Comparison of ENCODE assay signal across 28 mouse cellular contexts in genomic region chr11:108385666-108386024, GRCm38 (mm10). TPM values are rescaled to one million over a fixed set of nuclear protein-coding genes. Genes with fewer than 3 reads are reported as not detected.
"Had no signal": no experiment of that assay in that cellular context is flagged by ENCODE, and none has a peak within 500 bp of the region (broad histone marks: within the 10 kb centered on the region; RNA-seq: fewer than 3 reads in every experiment).

No protein-coding gene starts in this region.

- DNase-seq: gastrocnemius, postnatal 14 days; gastrocnemius, postnatal 36 days; heart, adult 11 months; heart, adult 2 months; heart, postnatal 14 days; heart, postnatal 36 days; kidney, adult 18-20 months; kidney, adult 8-10 months; kidney, postnatal 10 days; kidney, postnatal 25 days; kidney, postnatal 4 days; left cerebral cortex, postnatal 4 days had no signal

- H3K4me2 ChIP-seq: forebrain, embryonic 15.5 days; heart, embryonic 11.5 days; heart, embryonic 13.5 days; heart, embryonic 15.5 days; hindbrain, embryonic 13.5 days; limb, embryonic 13.5 days; limb, embryonic 15.5 days had no signal

- H3K27ac ChIP-seq: forebrain, embryonic 15.5 days; heart, adult 2 months; heart, embryonic 13.5 days; heart, embryonic 15.5 days; hindbrain, embryonic 13.5 days; hindbrain, postnatal 0 days; layer of hippocampus, adult 2 months; left cerebral cortex, adult 2 months; limb, embryonic 13.5 days; limb, embryonic 15.5 days; liver, embryonic 14.5 days had no signal

- H3K9ac ChIP-seq: forebrain, embryonic 15.5 days; forebrain, postnatal 0 days; heart, embryonic 13.5 days; heart, embryonic 15.5 days; hindbrain, embryonic 13.5 days; limb, embryonic 13.5 days; limb, embryonic 15.5 days; liver, embryonic 14.5 days had no signal

- H3K27me3 ChIP-seq: forebrain, embryonic 15.5 days; heart, embryonic 13.5 days; heart, embryonic 15.5 days; hindbrain, embryonic 13.5 days; limb, embryonic 13.5 days; limb, embryonic 15.5 days had no signal

- H3K36me3 ChIP-seq: forebrain, embryonic 15.5 days; heart, embryonic 13.5 days; heart, embryonic 15.5 days; hindbrain, embryonic 13.5 days; limb, embryonic 13.5 days; limb, embryonic 15.5 days had no signal

- H3K9me3 ChIP-seq: forebrain, embryonic 15.5 days; heart, embryonic 13.5 days; heart, embryonic 15.5 days; hindbrain, embryonic 13.5 days; limb, embryonic 13.5 days; limb, embryonic 15.5 days had no signal

- ATAC-seq: forebrain, embryonic 15.5 days; forebrain, postnatal 0 days; hindbrain, postnatal 0 days had no signal

- H3K4me1 ChIP-seq: forebrain, embryonic 15.5 days; limb, embryonic 13.5 days; limb, embryonic 15.5 days had no signal

- H3K4me3 ChIP-seq: forebrain, embryonic 15.5 days; heart, adult 2 months; heart, embryonic 13.5 days; heart, embryonic 15.5 days; hindbrain, embryonic 13.5 days; layer of hippocampus, adult 2 months; left cerebral cortex, adult 2 months; limb, embryonic 13.5 days; limb, embryonic 15.5 days had no signal

RNA-seq across cellular contexts. Expression of gene Apoh, which starts 42.5 kb away (rescaled TPM):
- total RNA-seq: heart, adult 2 months; heart, postnatal 14 days; heart, postnatal 36 days; hematopoietic stem cell, adult 5-6 weeks; hindbrain, postnatal 0 days; left cerebral cortex, postnatal 4 days had no signal
- polyA plus RNA-seq: forebrain, embryonic 15.5 days; intestine, embryonic 14.5 days; kidney, embryonic 14.5 days; limb, embryonic 11.5 days; limb, embryonic 13.5 days had no signal
